Mouse (Mus musculus) kidney, postnatal 25 days (tissue): ENCODE measurements at regions not wholly inside any gene's neighbourhood (a gene's known extent, or its start where the extent isn't known, plus 50 kb on each side); places are given as distances from the start of the nearest gene placed in this dataset.

Source experiments
- DNase-seq, 2 experiments: peaks; one replicate each; pipeline ENCODE4 v3.0.0; 2021; ENCODE audit warnings: mixed read lengths in 2 of 2

GRCm38 (mm10) chr8:115897521-115898178 lies 190.1 kb upstream of the Maf start:
- peak; percentile 28 to 66 for DNase-seq

GRCm38 (mm10) chr8:115897086-115897485 lies 189.5 kb upstream of the Maf start:
- no peak for DNase-seq

- DNase-seq: no peak
Observed at GRCm38 (mm10) chr8:115896066-115896465, 188.5 kb upstream of the Maf start.

GRCm38 (mm10) chr8:115888278-115888677 lies 180.7 kb upstream of the Maf start:
- no peak for DNase-seq

GRCm38 (mm10) chr8:115885121-115885743 lies 177.6 kb upstream of the Maf start:
- DNase-seq: no peak

- no peak for DNase-seq
Observed at GRCm38 (mm10) chr8:115883808-115884207, 176.2 kb upstream of the Maf start.

- DNase-seq: no peak
Observed at GRCm38 (mm10) chr8:115881881-115882280, 174.3 kb upstream of the Maf start.

GRCm38 (mm10) chr8:115874789-115875188 lies 167.2 kb upstream of the Maf start:
- DNase-seq: peak; percentile 77 to 83

GRCm38 (mm10) chr8:115871381-115871780 lies 163.8 kb upstream of the Maf start:
- peak in 1 of 2 experiments; percentile 25 for DNase-seq

GRCm38 (mm10) chr8:115861381-115861780 lies 153.8 kb upstream of the Maf start:
- DNase-seq: no peak

GRCm38 (mm10) chr8:115859406-115859805 lies 151.8 kb upstream of the Maf start:
- DNase-seq: no peak

- no peak for DNase-seq
Observed at GRCm38 (mm10) chr8:115856816-115857215, 149.2 kb upstream of the Maf start.

GRCm38 (mm10) chr8:115855934-115856629 lies 148.5 kb upstream of the Maf start:
- peak; percentile 63 to 85 for DNase-seq

- no peak for DNase-seq
Observed at GRCm38 (mm10) chr8:115854209-115854900, 146.8 kb upstream of the Maf start.

- DNase-seq: peak; percentile 60 to 85
Observed at GRCm38 (mm10) chr8:115850552-115850951, 143.0 kb upstream of the Maf start.

GRCm38 (mm10) chr8:115833391-115833790 lies 125.8 kb upstream of the Maf start:
- peak; percentile 67 to 76 for DNase-seq

GRCm38 (mm10) chr8:115831675-115832074 lies 124.1 kb upstream of the Maf start:
- DNase-seq: peak; percentile 40 to 79

GRCm38 (mm10) chr8:115830012-115830662 lies 122.5 kb upstream of the Maf start:
- peak; percentile 52 to 77 for DNase-seq

GRCm38 (mm10) chr8:115826516-115826915 lies 118.9 kb upstream of the Maf start:
- DNase-seq: no peak

GRCm38 (mm10) chr8:115825899-115826502 lies 118.4 kb upstream of the Maf start:
- no peak for DNase-seq

GRCm38 (mm10) chr8:115824478-115824785 lies 116.8 kb upstream of the Maf start:
- peak; percentile 61 to 68 for DNase-seq

GRCm38 (mm10) chr8:115823673-115824477 lies 116.3 kb upstream of the Maf start:
- DNase-seq: peak; percentile 45 to 58
